Mouse (Mus musculus): ENCODE data around the gene Odf3.

DNA sequence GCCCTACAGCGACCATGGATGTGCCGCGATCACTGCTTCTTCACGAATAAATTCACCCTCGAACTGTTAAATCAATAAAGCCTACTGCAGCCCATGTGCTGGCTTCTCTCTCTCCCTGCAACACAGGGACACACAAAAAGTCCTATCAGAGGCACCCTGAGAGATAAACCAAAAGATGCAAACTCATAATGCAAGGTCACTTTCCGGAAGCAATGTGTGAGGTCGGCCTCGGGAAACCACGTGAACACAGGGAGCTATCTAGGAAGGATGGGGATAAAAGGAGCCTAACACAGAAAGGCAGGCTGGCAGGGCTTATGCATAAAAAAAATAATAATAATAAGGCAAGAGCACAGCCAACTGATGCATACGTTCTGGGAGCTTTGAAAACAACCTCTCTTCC is 929 bp upstream of the Odf3 start:
- no peak for TF ChIP-seq CTCF (IDR thresholded peaks at IDR 0.05; ENCODE audit: low read depth, low read length)
- TF ChIP-seq POLR2AphosphoS5 (IDR thresholded peaks at IDR 0.05; ENCODE audit: insufficient replicate concordance, low read depth, low read length) = no peak
- TF ChIP-seq GATA2 (IDR thresholded peaks at IDR 0.05; ENCODE audit: borderline replicate concordance, low read depth, low read length) = no peak
- TF ChIP-seq GATA1 (IDR thresholded peaks at IDR 0.05; ENCODE audit: borderline replicate concordance, low read length) = no peak
